Mouse (Mus musculus) bone marrow, adult 2 months (tissue): ENCODE results near the gene Pth1r.

ENCODE experiments used
- CTCF ChIP-seq: fragments of 200-500 bp; IDR thresholded peaks from 2 replicates; pipeline ENCODE4 v1.5.1; 2011; ENCODE audit warnings: low read length, control low read depth; ENCODE audit not compliant: control insufficient read depth, insufficient read depth
- POLR2A ChIP-seq: fragments of 200-500 bp; IDR thresholded peaks from 2 replicates; pipeline ENCODE4 v1.6.1; 2011; ENCODE audit warnings: low read depth, mild to moderate bottlenecking, control low read depth, low read length, borderline replicate concordance; ENCODE audit not compliant: control insufficient read depth

DNA sequence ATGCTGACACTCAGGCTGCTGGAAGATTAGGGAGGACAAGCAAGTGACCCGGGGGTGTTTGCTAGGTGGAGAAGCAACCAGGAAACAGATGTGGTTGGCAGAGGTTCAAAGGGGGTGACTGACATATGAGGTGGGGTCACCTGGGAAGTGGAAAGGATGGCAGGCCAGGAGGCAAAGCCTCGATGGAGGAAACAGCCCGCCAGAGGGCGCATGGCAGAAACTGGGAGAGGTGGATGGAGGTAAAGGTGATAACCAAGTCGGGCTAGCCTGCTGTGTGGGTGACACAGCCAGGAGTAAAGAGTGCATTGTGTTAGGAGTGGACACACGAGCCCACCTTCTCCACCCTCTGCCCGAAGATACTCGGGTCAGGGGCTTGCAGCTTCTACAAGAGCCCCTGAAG lies 17.1 kb downstream of the Pth1r start:
- TF ChIP-seq CTCF (peak; percentile 68), POLR2A (no peak)
